Mouse (Mus musculus) intestine, embryonic 15.5 days (tissue): ENCODE data around the gene Gm21861. TPM values are rescaled to one million over a fixed set of nuclear protein-coding genes. Genes with fewer than 3 reads are reported as not detected.
"Not testable (repeated sequence)": the region's sequence is repeated elsewhere in the genome, so short reads cannot be mapped to it uniquely, and the experiment has no call there.

Experiments used
- ATAC-seq: fragments of 200-750 bp; cut with Nextera tagmentation; 2 replicates; pipeline ENCODE4 v1.8.0; 2017; ENCODE audit warnings: moderate TSS enrichment, moderate library complexity
- H3K27ac ChIP-seq: fragments of 300-500 bp; sonication (generic); 2 replicates; pipeline ENCODE4 v1.5.1; 2015; ENCODE audit warnings: mild to moderate bottlenecking, inconsistent platforms
- H3K27me3 ChIP-seq: fragments of 300-500 bp; sonication (generic); replicated peaks from 2 replicates; pipeline ENCODE4 v1.6.1; 2015; ENCODE audit warnings: inconsistent platforms
- H3K36me3 ChIP-seq: fragments of 300-500 bp; sonication (generic); 2 replicates; pipeline ENCODE4 v1.6.1; 2015; ENCODE audit warnings: inconsistent platforms
- H3K4me1 ChIP-seq: fragments of 300-500 bp; sonication (generic); replicated peaks from 2 replicates; pipeline ENCODE4 v1.6.1; 2015; ENCODE audit warnings: inconsistent platforms
- H3K4me2 ChIP-seq: fragments of 300-500 bp; sonication (generic); replicated peaks from 2 replicates; pipeline ENCODE4 v1.6.1; 2015; ENCODE audit warnings: mild to moderate bottlenecking, inconsistent platforms
- H3K4me3 ChIP-seq: fragments of 300-500 bp; sonication (generic); replicated peaks from 2 replicates; pipeline ENCODE4 v1.5.1; 2015; ENCODE audit warnings: inconsistent platforms
- H3K9ac ChIP-seq: fragments of 300-500 bp; sonication (generic); 2 replicates; pipeline ENCODE4 v1.6.1; 2015; ENCODE audit warnings: inconsistent platforms
- H3K9me3 ChIP-seq: fragments of 300-500 bp; sonication (generic); 2 replicates; pipeline ENCODE4 v1.6.1; 2016; ENCODE audit warnings: inconsistent platforms
- WGBS: fragments of 180-500 bp; shearing (Covaris S2); methylation state at CpG from one replicate; pipeline ENCODE4 v1.1.7; 2015; 5-methylcytosine and 5-hydroxymethylcytosine counted together
- polyA plus RNA-seq: library from polyadenylated mRNA; unstranded; fragments of >200 nt; fragmentation: Nextera tagmentation; extraction: Ambion mirVana; gene quantifications from 2 replicates; pipeline ENCODE4 v1.2.1, GENCODE M21; 2015

Gm21861 gene
- polyA plus RNA-seq, result not detected in 2 replicates

- WGBS, result no CpG with 5 or more reads among the region's 7 CpGs
- not testable (repeated sequence) for H3K27me3 ChIP-seq, H3K4me2 ChIP-seq, H3K27ac ChIP-seq, H3K36me3 ChIP-seq, ATAC-seq, H3K4me3 ChIP-seq, H3K9me3 ChIP-seq, H3K9ac ChIP-seq, H3K4me1 ChIP-seq
Measured at GRCm38 (mm10) chrY:58814497-58814896, at the start of gene Gm21861. Gm21861 (minus strand) TSS chrY:58814597.
